Mouse (Mus musculus): Measurements from ENCODE around the gene Qprt.

Gene Qprt

GRCm38 (mm10) chr7:127129638-127130037 lies 7.6 kb upstream of the Qprt start:
- DNase-seq = peak; percentile 27 to 32

- DNase-seq = no peak
Observed at GRCm38 (mm10) chr7:127121061-127121910, 740 bp downstream of the Qprt start.

- DNase-seq = no peak
Observed at GRCm38 (mm10) chr7:127118671-127119445, 3.2 kb downstream of the Qprt start.

GRCm38 (mm10) chr7:127117948-127118347 lies 4.1 kb downstream of the Qprt start:
- DNase-seq = no peak

- DNase-seq = no peak
Observed at GRCm38 (mm10) chr7:127116331-127116935, 5.6 kb downstream of the Qprt start.

- DNase-seq = no peak
Observed at GRCm38 (mm10) chr7:127114920-127115319, 7.1 kb downstream of the Qprt start.

GRCm38 (mm10) chr7:127113614-127114259 lies 8.3 kb downstream of the Qprt start:
- peak in 1 of 2 experiments; percentile 17 for DNase-seq

GRCm38 (mm10) chr7:127112921-127113597 lies 9.0 kb downstream of the Qprt start:
- DNase-seq = peak; percentile 30 to 36

GRCm38 (mm10) chr7:127112251-127112841 lies 9.7 kb downstream of the Qprt start:
- DNase-seq = peak in 1 of 2 experiments; percentile 13

- peak; percentile 89 to 90 for DNase-seq
Observed at GRCm38 (mm10) chr7:127111461-127111860, 10.6 kb downstream of the Qprt start.

GRCm38 (mm10) chr7:127110239-127111007 lies 11.6 kb downstream of the Qprt start:
- peak; percentile 80 to 83 for DNase-seq

GRCm38 (mm10) chr7:127105551-127105950 lies 16.5 kb downstream of the Qprt start:
- DNase-seq = no peak

GRCm38 (mm10) chr7:127104560-127105332 lies 17.3 kb downstream of the Qprt start:
- peak; percentile 86 to 89 for DNase-seq

GRCm38 (mm10) chr7:127103960-127104359 lies 18.1 kb downstream of the Qprt start:
- DNase-seq = peak; percentile 28 to 30

- DNase-seq = no peak
Observed at GRCm38 (mm10) chr7:127102148-127102547, 19.9 kb downstream of the Qprt start.

- DNase-seq = no peak
Observed at GRCm38 (mm10) chr7:127101451-127102016, 20.5 kb downstream of the Qprt start.

GRCm38 (mm10) chr7:127099528-127099927 lies 22.5 kb downstream of the Qprt start:
- DNase-seq = no peak

GRCm38 (mm10) chr7:127098950-127099349 lies 23.1 kb downstream of the Qprt start:
- DNase-seq = no peak

- no peak for DNase-seq
Observed at GRCm38 (mm10) chr7:127098521-127098920, 23.5 kb downstream of the Qprt start.

- no peak for DNase-seq
Observed at GRCm38 (mm10) chr7:127096456-127096855, 25.6 kb downstream of the Qprt start.

Data from B cell, adult 2 months (primary cell).